In the genomic region with DNA sequence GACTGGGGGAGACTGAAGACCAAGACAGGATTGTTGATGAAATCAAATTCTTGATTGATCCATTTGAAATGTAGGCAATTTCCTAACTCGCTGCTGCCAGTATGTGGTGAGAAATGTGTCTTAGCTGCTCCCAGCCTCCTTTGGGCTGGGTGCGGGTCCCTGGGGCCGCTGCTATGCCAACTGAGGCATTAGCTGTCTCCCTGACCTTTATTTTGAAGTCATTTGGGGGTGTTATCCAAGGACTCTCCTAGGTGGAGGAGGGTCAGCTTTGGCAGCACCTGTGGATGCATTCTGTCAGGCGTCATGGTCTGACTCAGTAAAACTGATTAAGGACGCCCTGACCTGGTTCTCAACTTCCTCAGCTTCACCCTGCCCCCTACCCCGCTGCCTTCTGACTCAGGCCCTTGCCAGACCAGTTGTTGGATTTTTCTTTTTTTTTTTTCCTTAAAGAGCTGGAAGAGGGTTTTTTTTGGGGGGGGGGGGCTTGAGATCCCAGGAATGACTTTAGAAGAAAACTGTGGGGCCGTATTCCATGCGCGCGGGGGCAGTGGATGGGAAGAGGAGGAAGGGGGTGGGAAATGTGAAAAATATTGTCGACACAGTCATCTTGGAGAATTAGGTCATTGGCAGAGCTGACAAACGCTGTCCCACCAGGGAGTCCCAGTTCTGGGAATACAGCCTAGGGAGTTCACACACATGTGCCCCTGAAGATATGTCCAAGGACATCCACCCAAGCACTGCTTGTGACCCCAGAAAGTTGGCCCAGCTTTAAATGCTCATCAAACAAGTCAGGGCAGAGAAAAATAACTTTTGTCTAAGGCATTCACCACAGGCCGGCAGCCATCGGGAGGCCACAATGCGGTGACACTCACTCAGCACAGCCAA, we compare ENCODE assay signal across 11 mouse cellular contexts. TPM values are rescaled to one million over a fixed set of nuclear protein-coding genes. Genes with fewer than 3 reads are reported as not detected.
DNase-seq lines count a peak whose midpoint lies in the region; ATAC-seq and TF ChIP-seq lines count a peak whose summit lies in the region.
"Had no signal": no experiment of that assay in that cellular context is flagged by ENCODE, and none has a peak within 500 bp of the region (broad histone marks: within the 10 kb centered on the region; RNA-seq: fewer than 3 reads in every experiment).

No protein-coding gene starts in this region.

- H3K9ac ChIP-seq in lung, postnatal 0 days (replicated peaks; ENCODE audit: low read depth) = no peak overlapping the region
- no peak overlapping the region for H3K9ac ChIP-seq in stomach, postnatal 0 days (ENCODE audit: low read length)
- no peak overlapping the region for H3K9ac ChIP-seq in forebrain, postnatal 0 days
- H3K9ac ChIP-seq: midbrain, embryonic 15.5 days had no signal

- no peak overlapping the region for H3K27ac ChIP-seq in lung, postnatal 0 days (ENCODE audit: low read length)
- no peak overlapping the region for H3K27ac ChIP-seq in stomach, postnatal 0 days (replicated peaks)
- no peak overlapping the region for H3K27ac ChIP-seq in forebrain, postnatal 0 days (ENCODE audit: low read depth, low read length)
- H3K27ac ChIP-seq: midbrain, embryonic 15.5 days had no signal

- TF ChIP-seq CTCF in lung, postnatal 0 days (IDR thresholded peaks at IDR 0.05) = no peak
- no peak for TF ChIP-seq CTCF in lung, adult 2 months (IDR thresholded peaks at IDR 0.05; ENCODE audit: insufficient read depth, low read length)
- TF ChIP-seq CTCF in stomach, postnatal 0 days (IDR thresholded peaks at IDR 0.05; ENCODE audit: low read depth) = no peak
- no peak for TF ChIP-seq CTCF in forebrain, postnatal 0 days (IDR thresholded peaks at IDR 0.05; ENCODE audit: low read depth)

- ATAC-seq in lung, postnatal 0 days = no peak
- ATAC-seq in stomach, postnatal 0 days (ENCODE audit: low FRiP score, low TSS enrichment) = peak; percentile 48; the same call in 1 of the 2 replicates
- ATAC-seq in forebrain, postnatal 0 days = no peak
- ATAC-seq: midbrain, embryonic 15.5 days had no signal

- TF ChIP-seq POLR2A in lung, adult 2 months (IDR thresholded peaks at IDR 0.05; ENCODE audit: borderline replicate concordance, extremely low read depth, low read depth, low read length) = no peak

- no peak overlapping the region for H3K4me2 ChIP-seq in lung, postnatal 0 days (replicated peaks; ENCODE audit: low read depth, low read length)
- H3K4me2 ChIP-seq in stomach, postnatal 0 days (replicated peaks; ENCODE audit: low read depth) = no peak overlapping the region
- no peak overlapping the region for H3K4me2 ChIP-seq in forebrain, postnatal 0 days (ENCODE audit: low read depth)
- H3K4me2 ChIP-seq: midbrain, embryonic 15.5 days had no signal

- H3K36me3 ChIP-seq in lung, postnatal 0 days (ENCODE audit: insufficient read depth, low read length) = no peaks in the 10 kb centered on the region
- no peaks in the 10 kb centered on the region for H3K36me3 ChIP-seq in stomach, postnatal 0 days (ENCODE audit: control insufficient read depth, insufficient read depth, low read length)
- no peaks in the 10 kb centered on the region for H3K36me3 ChIP-seq in forebrain, postnatal 0 days (ENCODE audit: insufficient read depth)
- H3K36me3 ChIP-seq: midbrain, embryonic 15.5 days had no signal

- H3K27me3 ChIP-seq in lung, postnatal 0 days (replicated peaks; ENCODE audit: insufficient read depth, low read length) = no peaks in the 10 kb centered on the region
- H3K27me3 ChIP-seq in stomach, postnatal 0 days (ENCODE audit: control insufficient read depth, insufficient read depth, low read length) = no peaks in the 10 kb centered on the region
- H3K27me3 ChIP-seq in forebrain, postnatal 0 days (ENCODE audit: insufficient read depth, low read length) = no peaks in the 10 kb centered on the region
- H3K27me3 ChIP-seq: midbrain, embryonic 15.5 days had no signal

- H3K9me3 ChIP-seq in lung, postnatal 0 days (ENCODE audit: low read length) = no peaks in the 10 kb centered on the region
- H3K9me3 ChIP-seq in stomach, postnatal 0 days (ENCODE audit: control insufficient read depth, low read length) = no peaks in the 10 kb centered on the region
- no peaks in the 10 kb centered on the region for H3K9me3 ChIP-seq in forebrain, postnatal 0 days (ENCODE audit: low read length)
- H3K9me3 ChIP-seq: midbrain, embryonic 15.5 days had no signal

- DNase-seq in lung, postnatal 0 days (ENCODE audit: low spot score) = peak; percentile 25
- DNase-seq in lung, adult 2 months = no peak
- DNase-seq in adrenal gland, postnatal 36 days = peak; percentile 83 to 84
- DNase-seq in heart, adult 9 months (ENCODE audit: low spot score in 2 of 2) = peak; percentile 78 to 86
- DNase-seq in stomach, postnatal 0 days (ENCODE audit: low spot score) = peak; percentile 53
- DNase-seq in natural killer cell, adult 2 months (ENCODE audit: low spot score in 2 of 2) = no peak
- no peak for DNase-seq in spleen, adult 12 weeks (ENCODE audit: low spot score)
- DNase-seq in forebrain, postnatal 0 days = no peak

- no peak for TF ChIP-seq EP300 in lung, postnatal 0 days (IDR thresholded peaks at IDR 0.05)
- TF ChIP-seq EP300 in stomach, postnatal 0 days (optimal IDR thresholded peaks at IDR 0.05) = no peak

- H3K4me1 ChIP-seq in lung, postnatal 0 days (ENCODE audit: insufficient read depth, low read depth, low read length) = no peaks in the 10 kb centered on the region
- H3K4me1 ChIP-seq in lung, adult 2 months (ENCODE audit: control insufficient read depth, insufficient read depth, low read length) = no peaks in the 10 kb centered on the region
- no peaks in the 10 kb centered on the region for H3K4me1 ChIP-seq in stomach, postnatal 0 days (replicated peaks; ENCODE audit: control insufficient read depth, insufficient read depth)
- no peaks in the 10 kb centered on the region for H3K4me1 ChIP-seq in forebrain, postnatal 0 days (ENCODE audit: insufficient read depth)
- H3K4me1 ChIP-seq: midbrain, embryonic 15.5 days had no signal

- no peak overlapping the region for H3K4me3 ChIP-seq in lung, postnatal 0 days (ENCODE audit: low read depth, low read length)
- no peak overlapping the region for H3K4me3 ChIP-seq in lung, adult 2 months (replicated peaks; ENCODE audit: extremely low read depth, low read depth, low read length)
- H3K4me3 ChIP-seq in stomach, postnatal 0 days (ENCODE audit: low read depth, low read length) = no peak overlapping the region
- no peak overlapping the region for H3K4me3 ChIP-seq in forebrain, postnatal 0 days (ENCODE audit: low read depth, low read length)
- H3K4me3 ChIP-seq: midbrain, embryonic 15.5 days had no signal

- 64% methylated on average over 15 of the region's 15 CpGs for WGBS in lung, postnatal 0 days
- WGBS in lung, adult 2 months = 69% methylated on average over 15 of the region's 15 CpGs
- WGBS in stomach, postnatal 0 days = 64% methylated on average over 15 of the region's 15 CpGs
- 80% methylated on average over 15 of the region's 15 CpGs for WGBS in forebrain, postnatal 0 days

RNA-seq across cellular contexts. Expression of a gene that starts 12.7 kb away (rescaled TPM):
- not detected in 2 replicates for polyA plus RNA-seq in lung, postnatal 0 days (2015; fragmentation: Nextera tagmentation; extraction: Ambion mirVana)
- not detected in 2 replicates for polyA plus RNA-seq in lung, adult 2 months (2012; rRNA removed)
- not detected for total RNA-seq in adrenal gland, postnatal 36 days (2021)
- not detected in 2 replicates for polyA plus RNA-seq in stomach, postnatal 0 days (2015; fragmentation: Nextera tagmentation; extraction: Ambion mirVana)
- not detected in 2 replicates for total RNA-seq in forebrain, postnatal 0 days (2014; rRNA removed)
- not detected in 2 replicates for polyA plus RNA-seq in forebrain, postnatal 0 days (2015; fragmentation: Nextera tagmentation; extraction: Ambion mirVana)
- total RNA-seq: left cerebral cortex, postnatal 10 days had no signal
- polyA plus RNA-seq: gonadal fat pad, adult 2 months; midbrain, embryonic 15.5 days had no signal

RNA-seq across cellular contexts. Expression of a gene that starts 33.5 kb away (rescaled TPM):
- not detected in 2 replicates for polyA plus RNA-seq in lung, postnatal 0 days (2015; fragmentation: Nextera tagmentation; extraction: Ambion mirVana)
- polyA plus RNA-seq in lung, adult 2 months (2012; rRNA removed) = 0.57 and 12.5 TPM in 2 replicates
- total RNA-seq in adrenal gland, postnatal 36 days (2021) = not detected
- 4.1 and 4.8 TPM in 2 replicates for polyA plus RNA-seq in stomach, postnatal 0 days (2015; fragmentation: Nextera tagmentation; extraction: Ambion mirVana)
- total RNA-seq in forebrain, postnatal 0 days (2014; rRNA removed) = not detected in 2 replicates
- polyA plus RNA-seq in forebrain, postnatal 0 days (2015; fragmentation: Nextera tagmentation; extraction: Ambion mirVana) = not detected in 2 replicates
- total RNA-seq: left cerebral cortex, postnatal 10 days had no signal
- polyA plus RNA-seq: midbrain, embryonic 15.5 days had no signal

RNA-seq across cellular contexts. Expression of a gene that starts 39.4 kb away (rescaled TPM):
- 545 and 582 TPM in 2 replicates for polyA plus RNA-seq in lung, postnatal 0 days (2015; fragmentation: Nextera tagmentation; extraction: Ambion mirVana)
- 67.9 and 124 TPM in 2 replicates for polyA plus RNA-seq in lung, adult 2 months (2012; rRNA removed)
- 100 to 1,000 TPM; 436 to 446 TPM for total RNA-seq in adrenal gland, postnatal 36 days (2021)
- 445 and 456 TPM in 2 replicates for polyA plus RNA-seq in stomach, postnatal 0 days (2015; fragmentation: Nextera tagmentation; extraction: Ambion mirVana)
- 699 and 735 TPM in 2 replicates for total RNA-seq in forebrain, postnatal 0 days (2014; rRNA removed)
- 1,221 and 1,252 TPM in 2 replicates for polyA plus RNA-seq in forebrain, postnatal 0 days (2015; fragmentation: Nextera tagmentation; extraction: Ambion mirVana)

RNA-seq across cellular contexts. Expression of a gene that starts 56.2 kb away (rescaled TPM):
- polyA plus RNA-seq in lung, postnatal 0 days (2015; fragmentation: Nextera tagmentation; extraction: Ambion mirVana) = not detected in 2 replicates
- polyA plus RNA-seq in lung, adult 2 months (2012; rRNA removed) = 0.15 TPM in 1 of 2 replicates, not detected in the other
- not detected for total RNA-seq in adrenal gland, postnatal 36 days (2021)
- polyA plus RNA-seq in stomach, postnatal 0 days (2015; fragmentation: Nextera tagmentation; extraction: Ambion mirVana) = not detected in 2 replicates
- not detected in 2 replicates for total RNA-seq in forebrain, postnatal 0 days (2014; rRNA removed)
- not detected in 2 replicates for polyA plus RNA-seq in forebrain, postnatal 0 days (2015; fragmentation: Nextera tagmentation; extraction: Ambion mirVana)
- total RNA-seq: left cerebral cortex, postnatal 10 days had no signal
- polyA plus RNA-seq: midbrain, embryonic 15.5 days had no signal

Comparison
In these comparisons a context has a peak if more than half of its experiments do, and no peak if none do; other contexts are left out.
1. DNase-seq: peak in lung, postnatal 0 days (single experiment), adrenal gland, postnatal 36 days (2 of 2), heart, adult 9 months (2 of 2) and stomach, postnatal 0 days (single experiment); none in lung, adult 2 months (single experiment), natural killer cell, adult 2 months (0 of 2), spleen, adult 12 weeks (single experiment) and forebrain, postnatal 0 days (single experiment).